Mouse (Mus musculus) thymus, adult 2 months (tissue): ENCODE data around the gene Lrrtm3.

Source experiments
- CTCF ChIP-seq: fragments of 200-500 bp; IDR thresholded peaks from 2 replicates; pipeline ENCODE4 v1.5.1; 2012; ENCODE audit warnings: mild to moderate bottlenecking, control low read depth, low read length, moderate library complexity, borderline replicate concordance; ENCODE audit not compliant: control insufficient read depth, poor library complexity, insufficient read depth; ENCODE audit errors: extremely low read depth
- POLR2A ChIP-seq: fragments of 200-500 bp; IDR thresholded peaks from 2 replicates; pipeline ENCODE4 v1.6.1; 2012; ENCODE audit warnings: mild to moderate bottlenecking, low read length, control low read depth, moderate library complexity; ENCODE audit not compliant: control insufficient read depth, poor library complexity, insufficient read depth; ENCODE audit errors: extremely low read depth

- TF ChIP-seq CTCF, result no peak
- no peak for TF ChIP-seq POLR2A
Measured at GRCm38 (mm10) chr10:64001531-64001930, 88.5 kb downstream of the Lrrtm3 start.
